Mouse (Mus musculus): ENCODE data around the gene Akr1b8.
"Not testable (repeated sequence)": the region's sequence is repeated elsewhere in the genome, so short reads cannot be mapped to it uniquely, and the experiment has no call there.

The Akr1b8 gene

GRCm38 (mm10) chr6:34406746-34407145, 52.8 kb downstream of the Akr1b8 start:
- DNase-seq (ENCODE audit: low spot score), result no peak

GRCm38 (mm10) chr6:34407403-34407802, 53.5 kb downstream of the Akr1b8 start:
- DNase-seq (ENCODE audit: low spot score), result no peak

- DNase-seq (ENCODE audit: low spot score), result no peak
Observed at GRCm38 (mm10) chr6:34412023-34412422, 58.1 kb downstream of the Akr1b8 start, which contains the start of gene Akr1b7. Gene Akr1b7 (plus strand): TSS chr6:34412334.

DNA sequence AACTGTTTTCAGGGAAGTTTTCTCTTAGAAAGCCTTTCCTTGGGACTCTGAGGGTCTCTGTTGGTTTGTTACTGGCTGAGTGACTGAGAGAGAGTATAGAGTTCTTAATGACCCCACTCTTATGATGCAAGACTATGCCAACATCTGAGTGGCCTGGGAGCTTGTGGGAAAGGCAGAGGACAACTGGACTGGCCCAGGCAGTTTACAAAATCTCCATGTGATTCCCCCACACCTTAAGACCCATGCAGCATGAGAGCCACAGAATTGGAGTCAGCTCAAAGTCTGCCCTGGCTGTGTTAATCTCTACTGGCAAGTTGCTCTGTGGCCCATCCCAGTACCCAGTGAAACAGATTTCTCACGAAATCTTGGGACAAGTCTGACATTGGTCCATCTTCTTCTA, 58.8 kb downstream of the Akr1b8 start:
- DNase-seq (ENCODE audit: low spot score), result no peak

- DNase-seq (ENCODE audit: low spot score), result not testable (repeated sequence)
Observed at GRCm38 (mm10) chr6:34413386-34413785, 59.5 kb downstream of the Akr1b8 start.

- no peak for DNase-seq (ENCODE audit: low spot score)
Observed at GRCm38 (mm10) chr6:34416521-34416920, 62.6 kb downstream of the Akr1b8 start.

Data from embryo, embryonic 10.5 days (tissue).